Mouse (Mus musculus) CH12.LX (cell line): ENCODE data around the gene Gm12845. TPM values are rescaled to one million over a fixed set of nuclear protein-coding genes. Genes with fewer than 3 reads are reported as not detected.

Experiments
- DNase-seq: peaks from one replicate; pipeline ENCODE4 v3.0.0-alpha.2; 2013; ENCODE audit errors: extremely low read depth
- H3K27ac ChIP-seq: 2 replicates; pipeline ENCODE4 v1.5.1; 2012; ENCODE audit warnings: low read depth, mild to moderate bottlenecking, control low read depth, moderate library complexity; ENCODE audit not compliant: insufficient read depth
- H3K27me3 ChIP-seq: replicated peaks from 2 replicates; pipeline ENCODE3; 2012; ENCODE audit warnings: inconsistent platforms
- H3K36me3 ChIP-seq, 2 experiments: replicated peaks in 1 of 2; 2 replicates each; pipeline versions ENCODE3 to v1.6.1; 2012; ENCODE audit warnings: inconsistent platforms in 1 of 2, low read length in 1 of 2, mild to moderate bottlenecking in 1 of 2, mixed read lengths in 1 of 2, moderate library complexity in 1 of 2; ENCODE audit not compliant: control insufficient read depth in 1 of 2, insufficient read depth in 1 of 2
- H3K4me1 ChIP-seq, 2 experiments: 2 replicates each; pipeline ENCODE4 v1.6.1; 2012; ENCODE audit warnings: inconsistent platforms in 1 of 2, moderate library complexity in 1 of 2; ENCODE audit not compliant: insufficient read depth in 2 of 2, control insufficient read depth in 1 of 2
- H3K4me2 ChIP-seq: 2 replicates; pipeline ENCODE4 v1.6.1; 2012; ENCODE audit warnings: low read depth, mild to moderate bottlenecking, control low read depth; ENCODE audit not compliant: poor library complexity, insufficient read depth, severe bottlenecking
- H3K4me3 ChIP-seq, 3 experiments: fragments of 150-350 bp in 1 of 3; sonication (generic) in 1 of 3; replicated peaks in 1 of 3; 2 replicates each; pipeline versions ENCODE3 to v1.5.1; 2011 to 2012; ENCODE audit warnings: low read depth in 2 of 3, low read length in 2 of 3, mild to moderate bottlenecking in 2 of 3, moderate library complexity in 2 of 3, control low read depth in 1 of 3, improper control_type of control experiment in 1 of 3, inconsistent platforms in 1 of 3, mixed read lengths in 1 of 3; ENCODE audit not compliant: poor library complexity in 1 of 3
- H3K79me2 ChIP-seq: replicated peaks from 2 replicates; pipeline ENCODE4 v1.6.1; 2012; ENCODE audit warnings: mild to moderate bottlenecking, moderate library complexity; ENCODE audit not compliant: control insufficient read depth, poor library complexity, insufficient read depth, severe bottlenecking; ENCODE audit errors: extremely low read depth
- H3K9ac ChIP-seq: 2 replicates; pipeline ENCODE4 v1.6.1; 2012; ENCODE audit warnings: low read depth, mild to moderate bottlenecking, control low read depth, moderate library complexity; ENCODE audit not compliant: insufficient read depth
- H3K9me3 ChIP-seq: replicated peaks from 2 replicates; pipeline ENCODE3; 2012; ENCODE audit warnings: low read length, inconsistent platforms, mixed read lengths
- CHD1 ChIP-seq: IDR thresholded peaks from 2 replicates; pipeline ENCODE4 v1.6.1; 2012; ENCODE audit warnings: low read depth, low read length, improper control_type of control experiment, inconsistent platforms
- E2F4 ChIP-seq: IDR thresholded peaks from 2 replicates; pipeline ENCODE4 v1.6.1; 2011; ENCODE audit warnings: low read depth, low read length, improper control_type of control experiment; ENCODE audit not compliant: insufficient replicate concordance
- ELF1 ChIP-seq: IDR thresholded peaks from 2 replicates; pipeline ENCODE4 v1.6.1; 2014; ENCODE audit warnings: low read depth, mild to moderate bottlenecking, inconsistent platforms, low read length, improper control_type of control experiment
- EP300 ChIP-seq: IDR thresholded peaks from 2 replicates; pipeline ENCODE4 v1.6.1; 2011; ENCODE audit warnings: low read length, improper control_type of control experiment
- IRF4 ChIP-seq: IDR thresholded peaks from 2 replicates; pipeline ENCODE4 v1.6.1; 2014; ENCODE audit warnings: low read depth, mild to moderate bottlenecking, inconsistent platforms, low read length, improper control_type of control experiment
- KAT2A ChIP-seq: IDR thresholded peaks from 2 replicates; pipeline ENCODE4 v1.6.1; 2012; ENCODE audit warnings: low read length, improper control_type of control experiment, inconsistent platforms; ENCODE audit not compliant: insufficient replicate concordance
- MAFK ChIP-seq: IDR thresholded peaks from 2 replicates; pipeline ENCODE4 v1.6.1; 2011; ENCODE audit warnings: low read length, improper control_type of control experiment; ENCODE audit not compliant: insufficient replicate concordance
- RCOR1 ChIP-seq: conservative IDR thresholded peaks from 2 replicates; pipeline ENCODE4 v1.6.1; 2012; ENCODE audit warnings: low read depth, mild to moderate bottlenecking, inconsistent platforms, low read length, improper control_type of control experiment
- SMC3 ChIP-seq: IDR thresholded peaks from 2 replicates; pipeline ENCODE4 v1.6.1; 2011; ENCODE audit warnings: low read depth, low read length, improper control_type of control experiment
- TBP ChIP-seq: conservative IDR thresholded peaks from 2 replicates; pipeline ENCODE4 v1.6.1; 2011; ENCODE audit warnings: low read depth, low read length, improper control_type of control experiment
- TCF12 ChIP-seq: IDR thresholded peaks from 2 replicates; pipeline ENCODE4 v1.6.1; 2014; ENCODE audit warnings: low read depth, mild to moderate bottlenecking, inconsistent platforms, low read length, improper control_type of control experiment
- USF1 ChIP-seq: IDR thresholded peaks from 2 replicates; pipeline ENCODE4 v1.6.1; 2014; ENCODE audit warnings: low read depth, mild to moderate bottlenecking, inconsistent platforms, low read length, improper control_type of control experiment
- ZC3H11A ChIP-seq: IDR thresholded peaks from 2 replicates; pipeline ENCODE4 v1.6.1; 2012; ENCODE audit warnings: low read depth, mild to moderate bottlenecking, inconsistent platforms, low read length, improper control_type of control experiment
- dilution Hi-C: fragments of 300-500 bp; cut with MboI; formaldehyde crosslinking; loops from 2 replicates; pipeline ENCODE4 v1.14.3; 2020; ENCODE audit warnings: low sequenced_read_pairs; ENCODE audit not compliant: extremely low pct_unique_long_range_greater_than_20kb, extremely low pct_ligation_motif_present
- in situ Hi-C: fragments of 300-500 bp; cut with MboI; formaldehyde crosslinking; loops from 3 replicates; pipeline ENCODE4 v1.14.3; 2019; ENCODE audit warnings: low sequenced_read_pairs, low pct_ligation_motif_present, low pct_unique_long_range_greater_than_20kb, mixed read lengths
- polyA plus RNA-seq: library from polyadenylated mRNA; unstranded; fragments of >175 nt; gene quantifications from 2 replicates; pipeline ENCODE4 v1.2.1, GENCODE M21; 2012; ENCODE audit warnings: low read depth; ENCODE audit not compliant: insufficient read length
- total RNA-seq, 2 experiments: library from RNA; depleted of rRNA; stranded (reverse); fragments of 300-350 nt in 1 of 2; fragments of >200 nt in 1 of 2; gene quantifications; 2 replicates each; pipeline ENCODE4 v1.2.3; 2012 to 2014

Gene Gm12845
- total and polyA plus RNA-seq, 3 experiments, result 0.08 to 0.17 TPM; not detected in 1

DNA sequence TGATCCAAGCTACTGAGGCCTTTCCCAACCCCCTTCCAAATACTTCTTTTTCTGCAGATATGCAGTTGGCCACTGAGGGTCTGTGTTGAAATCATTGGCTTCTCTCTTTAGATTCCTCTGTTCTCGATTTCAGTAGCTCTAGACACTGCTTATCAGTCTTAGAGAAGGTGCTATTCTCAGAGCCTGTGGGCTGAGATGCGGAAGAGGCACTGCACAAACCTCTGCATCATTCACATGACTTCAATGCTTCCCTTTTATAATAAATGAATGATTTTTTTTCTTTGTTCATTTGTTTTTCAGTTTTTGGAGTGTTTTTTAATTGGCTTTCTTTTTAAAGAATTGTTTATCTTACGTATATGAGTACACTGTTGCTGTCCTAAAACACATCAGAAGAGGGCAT is 11.9 kb upstream of the Gm12845 start:
- dilution Hi-C loops, result no loop called here
- Histone ChIP-seq H3K4me1 (no peaks in the 10 kb centered on the region), H3K4me2 (no peak overlapping the region), H3K4me3 (no peak overlapping the region), H3K27ac (no peak overlapping the region), H3K9me3 (no peaks in the 10 kb centered on the region), H3K9ac (no peak overlapping the region), H3K27me3 (peaks cover 4% of the 10 kb centered on the region), H3K79me2 (no peaks in the 10 kb centered on the region), H3K36me3 (no peaks in the 10 kb centered on the region)
- in situ Hi-C loops, result loop anchor here (10.0 kb wide), 1 partner anchor 62 kb away; no protein-coding TSS in a partner anchor
- TF ChIP-seq E2F4, result no peak
- DNase-seq, result no peak

DNA sequence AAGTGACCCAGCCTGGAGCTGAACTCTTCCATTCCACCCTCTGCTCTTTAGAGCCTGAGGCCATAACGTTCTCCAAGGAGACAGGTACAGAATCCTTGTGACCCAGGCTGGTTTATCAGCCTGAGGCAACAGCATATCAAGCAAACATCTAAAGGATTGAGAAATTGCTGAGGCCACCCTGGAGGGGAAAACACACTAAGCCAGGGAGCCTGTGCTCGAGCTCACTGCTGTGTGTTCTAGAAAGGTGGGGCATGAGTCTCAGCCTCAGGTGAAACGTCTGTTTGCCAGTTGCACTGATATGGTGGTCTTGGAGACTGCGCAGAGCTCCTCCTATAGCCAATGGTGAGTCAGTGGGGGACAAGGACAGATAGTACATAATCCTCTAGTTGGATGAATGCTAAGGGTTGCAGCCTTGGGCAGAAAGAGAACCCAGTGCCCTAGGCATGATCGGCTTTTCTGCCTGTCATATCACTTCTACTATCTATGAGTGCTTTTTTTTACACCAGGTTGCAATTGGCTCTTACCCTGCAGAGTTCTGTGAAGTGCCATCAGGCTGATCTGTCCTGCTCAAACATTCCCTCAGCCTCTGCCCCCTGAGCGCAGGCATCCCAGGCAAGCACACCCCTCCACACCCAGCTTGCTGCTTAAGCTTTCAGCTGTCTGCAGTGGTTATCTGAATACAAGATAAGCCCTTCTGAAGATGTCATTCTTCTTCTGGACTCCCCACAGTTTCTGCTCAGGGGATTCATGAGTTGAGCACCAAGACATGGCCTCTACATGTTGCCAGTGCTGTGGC is 10.7 kb upstream of the Gm12845 start:
- peaks cover 4% of the 10 kb centered on the region for H3K27me3 ChIP-seq
- no peak overlapping the region for H3K4me2 ChIP-seq
- H3K36me3 ChIP-seq, result no peaks in the 10 kb centered on the region
- no peaks in the 10 kb centered on the region for H3K79me2 ChIP-seq
- in situ Hi-C loops, result loop anchor here (10.0 kb wide), 1 partner anchor 61 kb away; no protein-coding TSS in a partner anchor
- no peaks in the 10 kb centered on the region for H3K9me3 ChIP-seq
- H3K27ac ChIP-seq, result no peak overlapping the region
- DNase-seq, result no peak
- TF ChIP-seq IRF4, result no peak
- no peak for TF ChIP-seq USF1
- no peak for TF ChIP-seq CHD1
- no peak for TF ChIP-seq ELF1
- no peak for TF ChIP-seq RCOR1
- no peak for TF ChIP-seq SMC3
- no peak for TF ChIP-seq TCF12
- TF ChIP-seq ZC3H11A, result no peak
- dilution Hi-C loops, result no loop called here
- no peak overlapping the region for H3K4me3 ChIP-seq
- no peaks in the 10 kb centered on the region for H3K4me1 ChIP-seq
- no peak overlapping the region for H3K9ac ChIP-seq

DNA sequence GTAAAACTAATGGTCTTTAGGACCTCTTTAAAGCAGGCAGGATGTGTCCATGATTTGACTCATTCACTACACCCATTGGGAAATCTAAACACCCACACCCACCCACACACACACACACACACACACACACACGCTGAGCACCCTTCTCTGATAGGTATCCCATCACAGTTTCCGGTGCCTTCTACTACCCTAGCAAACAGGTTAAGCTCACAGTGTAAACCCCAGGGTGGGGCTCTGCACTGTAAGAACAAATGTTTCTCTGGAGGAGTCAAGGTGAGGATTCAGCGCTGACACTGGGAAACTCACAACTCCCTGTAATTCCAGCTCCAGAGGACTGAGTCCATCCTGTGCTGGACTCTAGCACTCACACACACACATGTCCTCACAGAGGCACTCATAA is 7.7 kb downstream of the Gm12845 start:
- H3K4me1 ChIP-seq, result no peaks in the 10 kb centered on the region
- dilution Hi-C loops (no loop called here), in situ Hi-C loops (no loop called here)
- no peaks in the 10 kb centered on the region for H3K36me3 ChIP-seq
- H3K9me3 ChIP-seq, result no peaks in the 10 kb centered on the region
- H3K79me2 ChIP-seq, result no peaks in the 10 kb centered on the region
- no peak overlapping the region for H3K27ac ChIP-seq
- H3K9ac ChIP-seq, result no peak overlapping the region
- no peak overlapping the region for H3K4me3 ChIP-seq
- peaks cover 18% of the 10 kb centered on the region for H3K27me3 ChIP-seq
- no peak for TF ChIP-seq KAT2A
- no peak for TF ChIP-seq TCF12
- no peak for TF ChIP-seq TBP
- no peak for TF ChIP-seq USF1
- TF ChIP-seq EP300, result no peak
- TF ChIP-seq MAFK, result no peak
- TF ChIP-seq, all 38 proteins: peak for 0
- no peak for DNase-seq
- H3K4me2 ChIP-seq, result no peak overlapping the region
